Mouse (Mus musculus): ENCODE data around the gene Brd2. TPM values are rescaled to one million over a fixed set of nuclear protein-coding genes. Genes with fewer than 3 reads are reported as not detected.
"Not testable (repeated sequence)": the region's sequence is repeated elsewhere in the genome, so short reads cannot be mapped to it uniquely, and the experiment has no call there.

Gene Brd2
- polyA plus RNA-seq (2016; fragmentation: Nextera tagmentation; extraction: Ambion mirVana) = 135 and 141 TPM in 2 replicates

DNA sequence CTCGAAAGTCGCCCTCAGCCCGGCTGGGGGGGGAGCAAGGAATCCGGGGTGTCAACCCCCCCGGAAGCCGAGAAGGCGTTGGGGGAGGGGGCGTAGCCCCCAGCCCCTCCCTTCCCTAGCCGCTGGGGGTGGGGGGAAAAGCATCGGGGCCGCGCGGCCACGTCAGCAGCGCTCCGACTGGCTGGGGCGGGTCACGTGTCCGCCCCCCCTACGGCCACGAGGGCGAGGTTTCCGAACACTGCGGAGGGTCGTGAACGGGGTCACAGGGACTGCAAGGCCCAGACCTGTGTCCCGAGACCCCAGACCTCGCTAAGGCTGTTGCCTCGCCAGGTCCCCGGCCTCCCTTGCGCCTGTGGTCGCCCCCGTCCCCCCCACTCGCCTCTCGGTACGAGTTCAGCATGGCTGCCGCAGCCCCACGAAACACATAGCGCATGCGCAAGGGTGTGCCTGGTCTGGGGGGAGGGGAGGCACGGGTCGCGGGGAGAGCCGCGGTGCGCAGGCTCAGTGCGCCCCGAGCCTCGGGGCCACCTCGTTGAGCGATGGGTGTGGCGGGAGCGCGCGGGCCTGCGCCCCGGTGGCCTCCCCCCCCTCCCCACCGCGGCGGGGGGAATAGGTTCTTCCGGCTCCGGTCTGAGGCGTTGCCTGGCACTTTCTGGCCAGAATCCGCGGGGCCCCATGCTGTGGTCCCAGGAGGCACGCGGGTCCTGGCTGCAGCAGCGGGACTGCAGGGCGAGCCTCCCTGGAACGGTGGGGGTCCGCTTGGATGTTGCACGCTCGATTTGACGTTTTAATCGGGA is at the start of gene Brd2:
Brd2 (minus strand) TSS at position 447 of the 797 bp plus-strand sequence.
- no peaks in the 10 kb centered on the region for H3K27me3 ChIP-seq (replicated peaks)
- peaks cover 11% of the 10 kb centered on the region; the same call in 1 of the 2 replicates for H3K4me1 ChIP-seq
- H3K4me3 ChIP-seq = peak within 1 kb of the TSS; percentile 96
- H3K9ac ChIP-seq = peak within 1 kb of the TSS; percentile 97
- no peaks in the 10 kb centered on the region for H3K9me3 ChIP-seq
- peak within 1 kb of the TSS; percentile 100 for H3K27ac ChIP-seq
- under 1% methylated on average over 69 of the region's 75 CpGs for WGBS
- ATAC-seq (ENCODE audit: low FRiP score, low read depth) = peak; percentile 45
- peak within 1 kb of the TSS; percentile 99 for H3K4me2 ChIP-seq (replicated peaks)
- H3K36me3 ChIP-seq = peaks cover 13% of the 10 kb centered on the region

DNA sequence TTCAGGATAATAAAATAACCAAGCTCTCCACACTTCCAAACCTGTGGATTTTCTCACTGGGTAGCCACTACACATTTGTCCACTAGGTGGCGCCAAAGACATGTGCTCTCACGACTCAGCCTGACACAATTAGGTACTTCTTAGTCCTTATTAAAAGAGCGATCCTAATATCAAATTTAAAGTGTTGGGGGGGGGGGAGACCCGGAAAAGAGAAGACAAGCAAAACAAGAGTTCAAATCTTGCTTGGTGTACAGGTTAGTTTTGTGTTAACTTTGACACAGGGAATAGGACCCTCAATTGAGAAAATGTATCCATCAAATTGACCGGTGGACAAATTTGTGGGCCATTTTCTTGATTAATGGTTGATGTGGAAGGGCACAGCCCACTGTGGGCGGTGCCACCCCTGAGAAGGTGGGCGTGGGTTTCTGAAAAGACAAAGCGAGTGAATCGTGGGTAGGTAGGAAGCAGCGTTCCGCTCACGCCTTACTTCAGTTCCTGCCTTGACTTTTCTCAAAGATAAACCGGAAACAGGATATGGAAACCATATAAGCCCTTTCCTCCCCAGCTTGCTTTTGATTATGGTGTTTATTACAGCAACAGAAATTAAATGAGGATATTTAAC is 48.6 kb upstream of the Brd2 start:
- Histone ChIP-seq H3K36me3 (no peaks in the 10 kb centered on the region), H3K4me1 (no peaks in the 10 kb centered on the region), H3K4me3 (no peak overlapping the region), H3K9me3 (no peaks in the 10 kb centered on the region), H3K9ac (no peak overlapping the region), H3K4me2 (replicated peaks) (no peak overlapping the region), H3K27me3 (replicated peaks) (no peaks in the 10 kb centered on the region), H3K27ac (no peak overlapping the region)
- WGBS = 44% methylated on average over 13 of the region's 13 CpGs
- no peak for ATAC-seq (ENCODE audit: low FRiP score, low read depth)

DNA sequence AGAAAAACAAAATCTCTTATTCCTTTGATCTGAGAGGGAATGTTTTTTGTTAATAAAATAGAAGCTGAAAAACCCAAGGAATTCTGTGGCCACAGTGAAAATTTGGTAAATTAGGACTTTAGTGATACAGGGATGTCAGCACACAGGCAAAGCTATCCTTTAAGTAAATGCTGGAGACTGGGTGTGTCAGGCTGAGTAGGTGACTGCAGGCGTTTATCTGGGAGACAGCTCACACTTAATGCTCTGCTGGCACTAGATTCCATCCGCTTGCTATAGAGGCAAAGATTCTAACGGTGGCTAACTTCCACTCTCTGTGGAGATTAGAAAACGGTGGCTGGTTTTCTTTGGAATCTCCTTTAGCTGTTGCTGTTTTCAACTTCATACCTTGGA is 48.0 kb upstream of the Brd2 start:
- Histone ChIP-seq H3K9ac (no peak overlapping the region), H3K9me3 (no peaks in the 10 kb centered on the region), H3K4me2 (replicated peaks) (no peak overlapping the region), H3K27ac (no peak overlapping the region), H3K4me3 (no peak overlapping the region), H3K36me3 (no peaks in the 10 kb centered on the region), H3K4me1 (no peaks in the 10 kb centered on the region), H3K27me3 (replicated peaks) (no peaks in the 10 kb centered on the region)
- 34% methylated on average over 4 of the region's 4 CpGs for WGBS
- ATAC-seq (ENCODE audit: low FRiP score, low read depth) = no peak

DNA sequence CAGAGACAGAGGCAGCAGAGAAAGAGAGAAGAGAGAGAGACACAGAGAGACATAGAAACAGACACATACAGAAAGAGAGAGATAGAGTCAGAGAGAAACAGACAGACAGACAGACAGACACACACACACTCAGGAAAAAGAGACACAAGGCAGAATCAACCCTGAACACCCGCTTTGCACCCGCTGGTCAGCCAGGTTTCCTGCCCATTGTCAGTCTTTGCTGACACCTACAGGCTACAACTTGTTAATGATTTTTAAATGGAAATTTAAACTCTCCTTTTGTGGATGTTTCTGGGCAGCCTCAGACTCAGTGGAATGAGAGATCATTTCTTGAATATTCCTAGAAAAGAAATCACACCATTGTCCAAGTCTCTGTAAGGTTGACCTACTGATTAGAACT is 46.8 kb upstream of the Brd2 start:
- Histone ChIP-seq H3K9ac (no peak overlapping the region), H3K4me1 (no peaks in the 10 kb centered on the region), H3K4me2 (replicated peaks) (no peak overlapping the region), H3K9me3 (no peaks in the 10 kb centered on the region), H3K27ac (no peak overlapping the region), H3K36me3 (no peaks in the 10 kb centered on the region), H3K4me3 (no peak overlapping the region), H3K27me3 (replicated peaks) (no peaks in the 10 kb centered on the region; the same call in 1 of the 2 replicates)
- WGBS = 2% methylated on average over 2 of the region's 2 CpGs
- ATAC-seq (ENCODE audit: low FRiP score, low read depth) = no peak

DNA sequence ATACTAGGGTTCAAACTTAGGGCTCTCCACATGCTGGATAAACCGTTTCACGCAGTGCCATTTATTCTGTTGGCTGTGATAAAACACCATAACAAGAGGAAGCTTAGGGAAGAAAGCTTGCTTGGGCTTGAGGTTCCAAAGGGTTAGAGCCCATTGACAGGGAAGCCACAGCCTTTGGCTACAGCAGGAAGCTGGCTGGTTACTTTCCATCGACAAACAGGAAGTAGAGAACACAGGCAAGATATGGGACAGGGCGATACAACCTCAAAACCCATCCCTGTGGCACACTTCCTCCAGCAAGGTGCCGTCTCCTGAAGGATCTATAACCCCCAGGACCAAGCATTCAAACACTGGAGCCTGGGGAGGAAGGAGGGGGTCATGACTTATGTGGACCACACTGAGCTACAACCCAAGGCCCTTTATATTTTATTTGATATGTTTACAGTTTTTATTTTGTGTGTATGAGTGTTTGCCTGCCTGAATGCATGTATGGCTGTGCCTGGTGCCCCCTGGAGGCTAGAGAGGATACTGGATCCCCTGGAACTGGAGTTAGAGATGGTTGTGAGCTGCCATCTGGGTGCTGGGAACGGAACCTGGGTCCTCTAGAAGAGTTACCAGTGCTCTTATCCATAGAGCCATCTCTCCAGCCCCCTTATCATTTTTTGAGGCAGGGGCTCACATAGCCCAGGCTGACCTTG is 42.7 kb upstream of the Brd2 start:
- no peak overlapping the region for H3K27ac ChIP-seq
- H3K9ac ChIP-seq = no peak overlapping the region
- H3K36me3 ChIP-seq = no peaks in the 10 kb centered on the region
- no peaks in the 10 kb centered on the region for H3K4me1 ChIP-seq
- H3K4me3 ChIP-seq = no peak overlapping the region
- no peak for ATAC-seq (ENCODE audit: low FRiP score, low read depth)
- H3K9me3 ChIP-seq = no peaks in the 10 kb centered on the region
- no peaks in the 10 kb centered on the region; the same call in 1 of the 2 replicates for H3K27me3 ChIP-seq (replicated peaks)
- H3K4me2 ChIP-seq (replicated peaks) = no peak overlapping the region
- 81% methylated on average over 6 of the region's 6 CpGs for WGBS

DNA sequence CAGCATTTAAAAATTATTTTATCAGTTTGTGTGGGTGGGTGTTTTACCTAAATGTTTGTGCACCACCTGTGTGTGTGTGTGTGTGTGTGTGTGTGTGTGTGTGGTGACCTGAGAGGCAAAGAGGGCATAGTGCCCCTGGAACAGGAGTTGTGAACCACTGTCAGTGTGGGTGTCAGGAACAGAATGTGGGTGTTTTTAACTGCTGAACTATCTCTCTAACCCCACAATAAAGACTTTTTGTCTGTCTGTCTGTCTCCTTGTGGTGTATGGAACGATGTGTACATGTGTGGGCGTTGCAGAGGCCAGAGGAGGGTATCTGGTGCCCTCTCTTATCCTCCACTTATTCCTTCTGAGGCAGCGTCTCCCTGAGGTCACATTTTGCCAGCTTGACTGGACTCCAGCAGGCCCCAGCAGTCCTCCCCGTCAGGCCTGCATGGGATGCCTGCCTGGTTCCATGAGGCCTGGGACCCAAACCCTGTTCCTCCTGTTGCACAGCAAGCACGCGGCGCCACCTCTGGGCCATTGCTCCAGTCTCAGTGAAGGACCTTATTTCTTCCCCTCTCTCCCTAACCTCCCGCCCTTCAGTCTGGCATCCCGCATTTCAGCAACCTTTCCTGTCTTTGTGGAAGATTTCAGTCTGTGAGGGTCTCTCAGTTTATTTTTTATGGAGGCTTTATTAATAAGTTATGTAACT is 41.9 kb upstream of the Brd2 start:
- H3K9me3 ChIP-seq = no peaks in the 10 kb centered on the region
- no peak overlapping the region for H3K4me3 ChIP-seq
- H3K4me1 ChIP-seq = no peaks in the 10 kb centered on the region
- H3K4me2 ChIP-seq (replicated peaks) = no peak overlapping the region
- 53% methylated on average over 9 of the region's 9 CpGs for WGBS
- no peaks in the 10 kb centered on the region for H3K36me3 ChIP-seq
- ATAC-seq (ENCODE audit: low FRiP score, low read depth) = no peak
- H3K9ac ChIP-seq = no peak overlapping the region
- no peaks in the 10 kb centered on the region; the same call in 1 of the 2 replicates for H3K27me3 ChIP-seq (replicated peaks)
- no peak overlapping the region for H3K27ac ChIP-seq

DNA sequence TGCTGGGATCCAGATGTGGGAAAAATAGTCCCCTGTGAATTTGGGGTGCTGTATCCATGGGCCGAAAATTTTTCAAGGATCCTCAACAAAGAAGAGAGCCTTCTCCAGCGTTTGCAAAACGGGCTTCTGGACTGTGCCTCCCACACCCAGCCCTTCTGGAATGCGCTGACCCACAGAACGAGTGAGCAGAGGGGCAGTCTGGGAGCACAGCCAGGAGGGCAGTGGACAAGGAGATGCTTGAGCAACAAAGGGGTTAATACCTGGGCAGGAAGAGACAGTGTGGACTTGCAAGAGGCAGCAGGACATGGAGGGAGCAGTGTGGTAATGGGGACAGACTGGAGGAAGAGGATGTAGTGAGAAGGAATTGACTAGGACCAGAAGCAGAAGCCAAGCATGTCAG is 33.1 kb upstream of the Brd2 start:
- no peak for ATAC-seq (ENCODE audit: low FRiP score, low read depth)
- no peaks in the 10 kb centered on the region for H3K9me3 ChIP-seq
- no peak overlapping the region for H3K9ac ChIP-seq
- H3K27ac ChIP-seq = no peak overlapping the region
- H3K4me2 ChIP-seq (replicated peaks) = no peak overlapping the region
- no peaks in the 10 kb centered on the region for H3K4me1 ChIP-seq
- WGBS = 59% methylated on average over 5 of the region's 5 CpGs
- H3K4me3 ChIP-seq = no peak overlapping the region
- no peaks in the 10 kb centered on the region for H3K36me3 ChIP-seq
- no peaks in the 10 kb centered on the region for H3K27me3 ChIP-seq (replicated peaks)

DNA sequence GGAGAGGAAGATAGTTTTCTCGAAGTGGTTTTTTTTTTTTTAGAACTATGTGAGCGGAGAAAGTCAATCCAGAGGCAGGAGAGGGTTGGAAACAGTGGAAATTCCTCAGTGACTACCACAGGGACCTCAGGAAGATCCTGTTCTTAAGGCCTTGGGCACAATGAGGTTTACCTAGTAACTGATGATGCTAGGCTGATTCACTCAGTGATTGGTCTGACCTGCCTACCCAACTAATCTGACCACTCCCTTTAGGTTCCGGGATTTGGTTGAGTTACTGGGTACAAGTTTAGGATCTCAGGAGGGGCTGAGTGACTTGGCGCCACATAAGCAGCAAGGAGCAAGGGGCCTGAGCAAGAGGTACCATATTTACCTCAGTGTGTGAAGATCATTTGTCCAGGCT is 30.5 kb upstream of the Brd2 start, which contains the start of gene H2-DMb1:
H2-DMb1 (plus strand) TSS at position 150 of the 400 bp plus-strand sequence.
- Histone ChIP-seq H3K36me3 (no peaks in the 10 kb centered on the region), H3K27me3 (replicated peaks) (no peaks in the 10 kb centered on the region), H3K9me3 (no peaks in the 10 kb centered on the region), H3K4me2 (replicated peaks) (no peak within 1 kb of the TSS), H3K4me3 (no peak within 1 kb of the TSS), H3K9ac (no peak within 1 kb of the TSS), H3K4me1 (no peaks in the 10 kb centered on the region), H3K27ac (no peak within 1 kb of the TSS)
- ATAC-seq (ENCODE audit: low FRiP score, low read depth) = no peak
- WGBS = 66% methylated on average over 4 of the region's 4 CpGs

DNA sequence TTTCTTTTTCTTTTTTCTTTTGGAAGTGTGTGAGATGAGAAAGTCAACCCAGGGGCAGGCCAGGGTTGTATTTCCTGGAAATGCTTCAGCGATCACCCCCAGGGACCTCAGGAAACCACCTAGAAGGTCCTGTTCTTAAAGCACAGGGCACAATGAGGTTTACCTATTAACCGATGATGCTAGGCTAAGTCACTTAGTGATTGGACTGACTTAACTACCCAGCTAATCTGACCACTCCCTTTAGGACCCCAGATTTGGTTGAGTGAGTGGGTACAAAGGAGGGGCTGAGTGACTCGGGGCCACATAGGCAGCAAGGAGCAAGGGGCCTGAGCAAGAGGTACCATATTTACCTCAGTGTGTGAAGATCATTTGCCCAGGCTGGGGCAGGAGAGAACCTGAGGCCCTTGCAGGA is 22.5 kb upstream of the Brd2 start:
- Histone ChIP-seq H3K4me2 (replicated peaks) (no peak overlapping the region), H3K9me3 (no peaks in the 10 kb centered on the region), H3K4me1 (peaks cover 4% of the 10 kb centered on the region; the same call in 1 of the 2 replicates), H3K4me3 (no peak overlapping the region), H3K27me3 (replicated peaks) (peaks cover 16% of the 10 kb centered on the region), H3K9ac (no peak overlapping the region), H3K36me3 (no peaks in the 10 kb centered on the region), H3K27ac (no peak overlapping the region)
- no peak for ATAC-seq (ENCODE audit: low FRiP score, low read depth)
- WGBS = 72% methylated on average over 3 of the region's 3 CpGs

DNA sequence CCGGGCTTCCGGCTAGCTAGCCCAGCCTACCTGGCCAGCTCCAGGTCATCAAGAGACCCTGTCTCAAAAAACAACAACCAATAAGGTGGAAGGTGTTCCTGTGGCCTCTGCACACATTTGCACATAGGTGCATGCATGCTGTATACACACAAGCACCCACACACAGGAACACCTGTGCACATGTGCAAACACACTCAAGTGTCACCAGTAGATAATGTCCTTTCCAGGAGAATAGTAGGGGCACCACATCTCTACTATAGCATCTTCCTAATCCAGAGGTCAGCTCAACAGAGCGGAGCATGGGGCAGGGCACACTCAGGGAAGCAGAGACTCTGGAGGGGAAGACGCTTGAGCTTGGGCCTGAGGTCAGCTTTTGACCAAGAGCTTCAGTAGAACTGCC is 21.8 kb upstream of the Brd2 start:
- not testable (repeated sequence) for H3K9ac ChIP-seq; H3K36me3 ChIP-seq; H3K9me3 ChIP-seq; ATAC-seq (ENCODE audit: low FRiP score, low read depth); H3K4me3 ChIP-seq; H3K4me1 ChIP-seq; H3K4me2 ChIP-seq (replicated peaks); H3K27ac ChIP-seq
- peaks cover 22% of the 10 kb centered on the region for H3K27me3 ChIP-seq (replicated peaks)
- 91% methylated on average over 4 of the region's 4 CpGs for WGBS

DNA sequence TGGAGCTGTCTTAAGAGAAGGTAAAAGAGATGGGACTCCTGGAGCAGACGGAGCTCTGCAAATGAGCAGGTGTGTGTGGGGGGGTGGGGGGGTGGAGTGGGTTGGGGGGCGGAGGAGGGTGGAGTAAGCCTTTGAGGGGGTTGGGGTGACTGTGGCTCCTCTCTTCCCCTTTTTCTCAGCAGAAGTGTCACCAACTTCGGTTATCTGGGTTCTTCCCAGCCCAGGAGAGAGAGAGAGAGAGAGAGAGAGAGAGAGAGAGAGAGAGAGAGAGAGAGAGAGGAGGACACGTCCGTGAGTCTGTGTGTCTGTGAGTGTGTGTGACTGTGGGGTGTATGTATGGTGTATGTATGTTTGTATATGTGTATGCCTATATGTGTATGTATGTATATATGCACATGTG is 21.0 kb upstream of the Brd2 start:
- H3K27ac ChIP-seq = no peak overlapping the region
- no peak overlapping the region for H3K4me2 ChIP-seq (replicated peaks)
- H3K9ac ChIP-seq = no peak overlapping the region
- H3K9me3 ChIP-seq = no peaks in the 10 kb centered on the region
- ATAC-seq (ENCODE audit: low FRiP score, low read depth) = no peak
- no peak overlapping the region for H3K4me3 ChIP-seq
- WGBS = 67% methylated on average over 5 of the region's 5 CpGs
- H3K27me3 ChIP-seq (replicated peaks) = peaks cover 29% of the 10 kb centered on the region
- peaks cover 13% of the 10 kb centered on the region for H3K4me1 ChIP-seq
- no peaks in the 10 kb centered on the region for H3K36me3 ChIP-seq

DNA sequence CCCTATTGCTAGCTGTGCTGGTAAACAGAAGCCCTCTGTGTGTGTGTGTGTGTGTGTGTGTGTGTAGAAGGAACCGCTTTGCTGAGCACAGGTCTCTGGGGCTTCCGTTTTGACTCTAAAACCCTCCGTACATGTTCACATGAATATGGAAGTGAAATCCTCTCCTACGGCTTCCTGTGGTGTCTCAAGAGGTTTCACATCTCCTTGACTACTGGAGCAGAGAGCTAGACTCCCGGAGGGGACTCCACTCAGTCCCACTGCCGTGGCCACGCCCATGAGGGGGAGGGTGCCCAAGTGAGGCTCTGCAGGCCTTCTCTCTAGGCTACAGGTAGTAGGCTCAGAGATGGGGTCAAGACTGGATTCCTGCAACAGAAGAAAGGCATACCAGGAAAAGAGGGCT is 20.6 kb upstream of the Brd2 start, which contains the start of gene H2-DMb2:
H2-DMb2 (plus strand) TSS at position 275 of the 400 bp plus-strand sequence.
- H3K9ac ChIP-seq = no peak within 1 kb of the TSS
- WGBS = 42% methylated on average over 7 of the region's 7 CpGs

More for the DNA sequence above, 20.6 kb upstream of the Brd2 start, which contains the start of gene H2-DMb2:
- Histone ChIP-seq H3K4me1 (peaks cover 13% of the 10 kb centered on the region), H3K27me3 (replicated peaks) (peaks cover 34% of the 10 kb centered on the region), H3K36me3 (no peaks in the 10 kb centered on the region), H3K9me3 (no peaks in the 10 kb centered on the region), H3K27ac (no peak within 1 kb of the TSS), H3K4me3 (no peak within 1 kb of the TSS), H3K4me2 (replicated peaks) (no peak within 1 kb of the TSS)
- ATAC-seq (ENCODE audit: low FRiP score, low read depth) = no peak
